Mouse (Mus musculus): Measurements from ENCODE around the gene Erc2. TPM values are rescaled to one million over a fixed set of nuclear protein-coding genes. Genes with fewer than 3 reads are reported as not detected.

Gene Erc2
- polyA plus RNA-seq, 2 experiments: 0.52 to 0.99 TPM

DNA sequence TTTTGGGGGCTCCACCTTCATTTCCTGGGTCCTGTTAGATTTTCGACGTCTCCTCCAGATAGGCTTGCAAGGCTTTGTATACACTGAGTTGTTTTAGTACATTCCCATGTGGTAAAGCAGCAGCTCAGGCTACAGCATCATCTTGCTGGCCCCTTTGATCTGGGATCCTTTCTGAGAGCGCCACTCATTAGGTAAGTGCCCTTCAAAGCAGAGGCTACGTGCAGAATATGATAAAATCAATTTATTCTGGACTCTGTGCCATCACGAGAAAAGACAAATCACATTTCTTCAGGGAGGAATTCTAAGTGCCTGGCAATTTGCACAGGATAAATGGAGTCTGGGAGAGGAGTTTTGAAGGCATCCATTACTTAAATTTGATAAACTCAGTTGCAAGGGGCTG, 525.0 kb downstream of the Erc2 start:
- DNase-seq (ENCODE audit: low read depth in 3 of 3, low spot score in 3 of 3): no peak
- TF ChIP-seq EP300 (IDR thresholded peaks at IDR 0.05; ENCODE audit: low read depth): no peak
- no peak for TF ChIP-seq CTCF (IDR thresholded peaks at IDR 0.05; ENCODE audit: low read depth)

DNA sequence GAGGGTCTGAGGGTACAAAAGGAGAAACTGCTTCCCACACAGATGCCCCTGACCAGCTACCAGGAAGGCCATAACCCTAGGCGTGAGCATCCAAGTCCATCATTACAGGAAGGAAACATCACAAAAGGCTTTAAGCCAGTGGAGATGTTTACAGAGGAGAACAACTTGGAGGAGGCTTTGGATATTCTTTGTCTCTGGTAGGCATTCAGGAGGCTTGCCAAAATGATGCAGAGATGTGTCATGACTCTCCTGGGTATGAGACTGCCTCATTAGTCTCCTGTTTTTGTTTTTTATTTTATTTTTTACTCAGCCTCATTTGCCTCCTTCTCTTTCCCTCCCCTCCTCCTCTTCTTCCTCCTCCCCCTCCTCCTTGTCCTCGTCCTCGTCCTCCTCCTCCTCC, 528.7 kb downstream of the Erc2 start:
- DNase-seq (ENCODE audit: low read depth in 3 of 3, low spot score in 3 of 3) (no peak), ATAC-seq (ENCODE audit: insufficient read depth) (no peak)
- Histone ChIP-seq H3K4me3 (ENCODE audit: insufficient read depth in 1 of 2, low read depth in 2 of 2, low read length in 2 of 2) (no peak overlapping the region), H3K4me2 (ENCODE audit: low read depth) (no peak overlapping the region), H3K9ac (replicated peaks) (no peak overlapping the region), H3K27ac (no peak overlapping the region), H3K36me3 (replicated peaks; ENCODE audit: control insufficient read depth, insufficient read depth, low read depth) (no peaks in the 10 kb centered on the region), H3K9me3 (ENCODE audit: control insufficient read depth, low read length) (no peaks in the 10 kb centered on the region), H3K4me1 (replicated peaks; ENCODE audit: control insufficient read depth in 2 of 2, insufficient read depth in 2 of 2, low read length in 1 of 2) (no peaks in the 10 kb centered on the region), H3K27me3 (ENCODE audit: control insufficient read depth, insufficient read depth, low read length) (no peaks in the 10 kb centered on the region)
- TF ChIP-seq CTCF (IDR thresholded peaks at IDR 0.05; ENCODE audit: low read depth): no peak
- no peak for TF ChIP-seq EP300 (IDR thresholded peaks at IDR 0.05; ENCODE audit: low read depth)
- WGBS (ENCODE audit: insufficient replicate concordance): 40% methylated on average over 3 of the region's 3 CpGs

More for the DNA sequence above, 525.0 kb downstream of the Erc2 start:
- Histone ChIP-seq H3K4me3 (ENCODE audit: insufficient read depth in 1 of 2, low read depth in 2 of 2, low read length in 2 of 2) (no peak overlapping the region), H3K4me2 (ENCODE audit: low read depth) (no peak overlapping the region), H3K36me3 (replicated peaks; ENCODE audit: control insufficient read depth, insufficient read depth, low read depth) (no peaks in the 10 kb centered on the region), H3K4me1 (replicated peaks; ENCODE audit: control insufficient read depth in 2 of 2, insufficient read depth in 2 of 2, low read length in 1 of 2) (no peaks in the 10 kb centered on the region), H3K9me3 (ENCODE audit: control insufficient read depth, low read length) (no peaks in the 10 kb centered on the region), H3K27me3 (ENCODE audit: control insufficient read depth, insufficient read depth, low read length) (no peaks in the 10 kb centered on the region), H3K9ac (replicated peaks) (no peak overlapping the region), H3K27ac (no peak overlapping the region)
- no peak for ATAC-seq (ENCODE audit: insufficient read depth)
- WGBS (ENCODE audit: insufficient replicate concordance): 45% methylated on average over 5 of the region's 5 CpGs

DNA sequence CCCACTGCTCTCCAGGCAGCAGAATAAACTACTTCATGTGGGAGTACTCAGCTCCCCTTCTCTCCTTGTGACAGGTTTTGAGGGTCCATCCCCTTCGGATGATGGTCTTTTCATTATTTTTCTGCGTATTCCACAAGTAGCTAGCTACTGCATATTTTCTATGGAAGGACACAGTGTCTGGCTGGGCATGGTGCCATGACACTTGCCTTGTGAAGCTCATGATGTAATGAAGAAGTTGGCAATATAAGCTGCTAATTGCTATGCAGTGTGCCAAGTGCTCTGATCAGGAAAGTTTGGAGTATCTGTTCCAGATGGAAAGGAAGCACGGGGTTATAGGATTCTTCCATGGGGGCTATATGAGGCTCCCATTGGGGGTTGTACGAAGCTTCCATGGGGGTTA, 533.5 kb downstream of the Erc2 start:
- no peaks in the 10 kb centered on the region for H3K36me3 ChIP-seq (replicated peaks; ENCODE audit: control insufficient read depth, insufficient read depth, low read depth)
- no peak overlapping the region for H3K9ac ChIP-seq (replicated peaks)
- 62% methylated on average over 4 of the region's 4 CpGs for WGBS (ENCODE audit: insufficient replicate concordance)
- H3K9me3 ChIP-seq (ENCODE audit: control insufficient read depth, low read length): no peaks in the 10 kb centered on the region
- TF ChIP-seq EP300 (IDR thresholded peaks at IDR 0.05; ENCODE audit: low read depth): no peak
- TF ChIP-seq CTCF (IDR thresholded peaks at IDR 0.05; ENCODE audit: low read depth): no peak
- DNase-seq (ENCODE audit: low read depth in 3 of 3, low spot score in 3 of 3): no peak
- no peaks in the 10 kb centered on the region for H3K27me3 ChIP-seq (ENCODE audit: control insufficient read depth, insufficient read depth, low read length)
- no peak overlapping the region for H3K27ac ChIP-seq
- H3K4me2 ChIP-seq (ENCODE audit: low read depth): no peak overlapping the region
- no peak for ATAC-seq (ENCODE audit: insufficient read depth)
- H3K4me3 ChIP-seq (ENCODE audit: insufficient read depth in 1 of 2, low read depth in 2 of 2, low read length in 2 of 2): no peak overlapping the region
- H3K4me1 ChIP-seq (replicated peaks; ENCODE audit: control insufficient read depth in 2 of 2, insufficient read depth in 2 of 2, low read length in 1 of 2): no peaks in the 10 kb centered on the region

- Histone ChIP-seq H3K4me2 (ENCODE audit: low read depth) (no peak overlapping the region), H3K36me3 (replicated peaks; ENCODE audit: control insufficient read depth, insufficient read depth, low read depth) (no peaks in the 10 kb centered on the region), H3K4me3 (ENCODE audit: insufficient read depth in 1 of 2, low read depth in 2 of 2, low read length in 2 of 2) (no peak overlapping the region), H3K9me3 (ENCODE audit: control insufficient read depth, low read length) (no peaks in the 10 kb centered on the region), H3K27me3 (ENCODE audit: control insufficient read depth, insufficient read depth, low read length) (no peaks in the 10 kb centered on the region), H3K27ac (no peak overlapping the region), H3K4me1 (replicated peaks; ENCODE audit: control insufficient read depth in 2 of 2, insufficient read depth in 2 of 2, low read length in 1 of 2) (no peaks in the 10 kb centered on the region), H3K9ac (replicated peaks) (no peak overlapping the region)
- TF ChIP-seq CTCF (IDR thresholded peaks at IDR 0.05; ENCODE audit: low read depth) (no peak), EP300 (IDR thresholded peaks at IDR 0.05; ENCODE audit: low read depth) (no peak)
- WGBS (ENCODE audit: insufficient replicate concordance): 66% methylated on average over 2 of the region's 2 CpGs
- no peak for DNase-seq (ENCODE audit: low read depth in 3 of 3, low spot score in 3 of 3)
- ATAC-seq (ENCODE audit: insufficient read depth): no peak
Observed at GRCm38 (mm10) chr14:28160852-28161251, 538.6 kb downstream of the Erc2 start.

DNA sequence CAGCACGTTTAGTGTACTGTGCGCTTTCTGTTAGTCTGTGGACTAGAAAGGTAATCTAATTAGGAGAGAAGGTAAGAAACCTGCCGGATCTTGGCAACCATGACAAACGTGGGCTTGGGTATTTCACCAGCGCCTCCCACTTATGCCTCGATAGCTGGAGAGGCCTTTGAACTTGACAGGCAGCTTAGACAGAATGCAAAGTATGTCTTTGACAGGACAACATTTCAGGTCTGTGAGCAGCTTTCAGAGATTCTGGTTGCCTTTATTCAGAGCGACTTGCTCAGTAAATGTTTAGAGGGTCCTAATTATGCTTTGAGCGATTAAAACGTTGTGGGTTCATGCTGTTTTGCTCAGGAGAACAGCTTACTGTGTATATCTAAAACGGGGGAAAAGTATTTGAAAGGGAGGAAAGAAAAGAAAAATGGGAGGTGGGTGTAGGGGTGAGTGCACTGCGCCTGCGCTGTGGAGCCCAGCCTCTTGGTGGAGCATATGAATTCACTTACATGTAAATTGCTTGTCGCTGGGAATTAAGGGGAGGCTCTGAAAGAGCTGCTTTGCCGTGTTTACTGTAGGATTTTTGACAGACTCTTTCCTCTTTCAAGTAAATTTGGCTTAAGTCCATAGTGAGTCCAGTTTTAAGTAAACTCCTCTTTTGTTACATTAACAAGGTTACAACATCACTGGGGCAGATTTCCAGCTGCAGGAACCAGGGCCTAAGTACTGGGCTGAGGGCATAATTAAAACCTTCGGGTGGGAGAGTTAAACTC, 542.6 kb downstream of the Erc2 start:
- H3K4me3 ChIP-seq (ENCODE audit: insufficient read depth in 1 of 2, low read depth in 2 of 2, low read length in 2 of 2): no peak overlapping the region
- H3K4me1 ChIP-seq (replicated peaks; ENCODE audit: control insufficient read depth in 2 of 2, insufficient read depth in 2 of 2, low read length in 1 of 2): no peaks in the 10 kb centered on the region
- H3K27ac ChIP-seq: no peak overlapping the region
- no peaks in the 10 kb centered on the region for H3K36me3 ChIP-seq (replicated peaks; ENCODE audit: control insufficient read depth, insufficient read depth, low read depth)
- no peaks in the 10 kb centered on the region for H3K9me3 ChIP-seq (ENCODE audit: control insufficient read depth, low read length)
- no peaks in the 10 kb centered on the region for H3K27me3 ChIP-seq (ENCODE audit: control insufficient read depth, insufficient read depth, low read length)
- ATAC-seq (ENCODE audit: insufficient read depth): no peak
- H3K4me2 ChIP-seq (ENCODE audit: low read depth): no peak overlapping the region
- DNase-seq (ENCODE audit: low read depth in 3 of 3, low spot score in 3 of 3): no peak
- TF ChIP-seq CTCF (IDR thresholded peaks at IDR 0.05; ENCODE audit: low read depth): no peak
- TF ChIP-seq EP300 (IDR thresholded peaks at IDR 0.05; ENCODE audit: low read depth): no peak
- H3K9ac ChIP-seq (replicated peaks): no peak overlapping the region
- WGBS (ENCODE audit: insufficient replicate concordance): 54% methylated on average over 15 of the region's 15 CpGs

Measured in liver, embryonic 14.5 days (tissue).